Mouse (Mus musculus): ENCODE results near the gene Sord. TPM values are rescaled to one million over a fixed set of nuclear protein-coding genes. Genes with fewer than 3 reads are reported as not detected.

The Sord gene
- polyA plus RNA-seq, 1 experiment from 2014 or later = 41.6 TPM

DNA sequence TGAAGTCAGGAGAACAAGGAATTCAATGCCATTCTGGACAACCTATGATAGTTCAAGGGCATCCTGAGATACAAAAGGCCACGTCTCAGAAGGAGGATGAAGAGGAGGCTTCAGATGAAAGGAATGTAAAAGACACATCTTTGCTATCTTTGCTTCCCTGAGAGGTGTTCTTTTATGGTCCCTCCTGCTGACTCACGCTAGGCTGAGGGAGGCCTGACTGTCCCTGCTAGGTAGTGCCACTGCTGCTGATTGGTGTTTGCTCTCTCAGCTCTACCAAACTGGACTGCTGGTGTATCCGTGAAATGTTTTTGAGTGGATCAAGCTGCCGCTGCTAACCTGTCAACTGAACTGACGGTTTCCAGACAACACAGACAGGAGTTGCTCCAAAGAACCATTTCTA is 12.8 kb upstream of the Sord start:
- H3K27ac ChIP-seq = no peak overlapping the region
- no peaks in the 10 kb centered on the region for H3K36me3 ChIP-seq
- no peak for ATAC-seq (replicated peaks; ENCODE audit: low FRiP score)
- WGBS = 23% methylated on average over 5 of the region's 5 CpGs
- H3K27me3 ChIP-seq = no peaks in the 10 kb centered on the region
- no peak overlapping the region for H3K4me3 ChIP-seq (replicated peaks)
- H3K4me2 ChIP-seq = no peak overlapping the region
- no peak overlapping the region for H3K9ac ChIP-seq
- H3K4me1 ChIP-seq = no peaks in the 10 kb centered on the region
- no peaks in the 10 kb centered on the region for H3K9me3 ChIP-seq (replicated peaks)

DNA sequence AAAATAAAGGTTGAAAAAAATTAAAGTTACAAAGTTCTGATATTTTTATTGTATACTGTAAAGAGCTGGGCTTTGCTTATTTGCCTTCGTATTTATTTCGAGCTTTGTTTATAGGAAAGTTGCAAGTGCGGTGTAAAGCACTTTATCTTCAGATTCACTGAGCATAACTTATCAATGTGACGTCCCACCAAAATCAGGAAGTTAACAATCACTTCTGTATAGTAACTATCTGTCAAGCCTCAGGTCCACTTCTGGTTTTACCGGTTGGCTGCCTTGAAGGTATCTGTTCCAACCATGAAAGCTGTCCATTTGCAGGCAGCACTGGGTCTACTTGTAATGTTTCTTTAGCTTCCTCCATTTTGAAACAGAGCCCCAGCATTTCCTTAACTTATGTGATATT is 12.3 kb upstream of the Sord start:
- no peaks in the 10 kb centered on the region for H3K27me3 ChIP-seq
- no peak overlapping the region for H3K27ac ChIP-seq
- no peak for ATAC-seq (replicated peaks; ENCODE audit: low FRiP score)
- H3K4me2 ChIP-seq = no peak overlapping the region
- no peaks in the 10 kb centered on the region for H3K9me3 ChIP-seq (replicated peaks)
- H3K4me3 ChIP-seq (replicated peaks) = no peak overlapping the region
- H3K4me1 ChIP-seq = no peaks in the 10 kb centered on the region
- H3K9ac ChIP-seq = no peak overlapping the region
- 81% methylated on average over 5 of the region's 5 CpGs for WGBS
- no peaks in the 10 kb centered on the region for H3K36me3 ChIP-seq

DNA sequence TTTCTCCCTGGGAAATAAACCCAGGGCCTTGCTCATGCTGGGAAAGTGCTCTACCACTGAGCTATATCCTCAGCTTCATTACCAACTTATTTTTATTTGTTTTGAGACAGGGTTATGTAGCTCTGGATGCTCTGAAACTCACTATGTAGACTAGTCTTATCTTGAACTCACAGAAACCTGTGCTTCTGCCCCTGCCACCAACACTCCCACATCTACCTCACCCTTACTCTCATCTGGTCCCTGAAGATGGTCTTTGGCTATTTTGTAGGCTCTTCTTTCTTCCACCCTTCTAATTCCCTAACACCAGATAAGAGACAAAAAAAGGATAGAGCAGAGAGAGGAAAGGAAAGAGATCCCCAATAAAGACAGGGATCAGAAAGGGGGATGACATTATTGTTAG is 10.9 kb upstream of the Sord start:
- Histone ChIP-seq H3K4me3 (replicated peaks) (no peak overlapping the region), H3K27ac (no peak overlapping the region), H3K9me3 (replicated peaks) (no peaks in the 10 kb centered on the region), H3K27me3 (no peaks in the 10 kb centered on the region), H3K4me2 (no peak overlapping the region), H3K36me3 (no peaks in the 10 kb centered on the region), H3K4me1 (no peaks in the 10 kb centered on the region), H3K9ac (no peak overlapping the region)
- no peak for ATAC-seq (replicated peaks; ENCODE audit: low FRiP score)

- Histone ChIP-seq H3K4me3 (replicated peaks) (no peak overlapping the region), H3K4me1 (peaks cover 11% of the 10 kb centered on the region), H3K27me3 (no peaks in the 10 kb centered on the region), H3K4me2 (no peak overlapping the region), H3K27ac (no peak overlapping the region), H3K9me3 (replicated peaks) (no peaks in the 10 kb centered on the region), H3K36me3 (no peaks in the 10 kb centered on the region), H3K9ac (no peak overlapping the region)
- 84% methylated on average over 6 of the region's 6 CpGs for WGBS
- no peak for ATAC-seq (replicated peaks; ENCODE audit: low FRiP score)
These were observed 4.2 kb upstream of the Sord start for GRCm38 (mm10) chr2:122230395-122230794.

- Histone ChIP-seq H3K27me3 (no peaks in the 10 kb centered on the region), H3K36me3 (no peaks in the 10 kb centered on the region), H3K4me1 (peaks cover 14% of the 10 kb centered on the region), H3K4me3 (replicated peaks) (no peak overlapping the region), H3K9me3 (replicated peaks) (no peaks in the 10 kb centered on the region), H3K9ac (no peak overlapping the region), H3K4me2 (no peak overlapping the region), H3K27ac (no peak overlapping the region)
- no peak for ATAC-seq (replicated peaks; ENCODE audit: low FRiP score)
- WGBS = 91% methylated on average over 9 of the region's 9 CpGs
These were observed 2.9 kb upstream of the Sord start for GRCm38 (mm10) chr2:122231616-122232015.

DNA sequence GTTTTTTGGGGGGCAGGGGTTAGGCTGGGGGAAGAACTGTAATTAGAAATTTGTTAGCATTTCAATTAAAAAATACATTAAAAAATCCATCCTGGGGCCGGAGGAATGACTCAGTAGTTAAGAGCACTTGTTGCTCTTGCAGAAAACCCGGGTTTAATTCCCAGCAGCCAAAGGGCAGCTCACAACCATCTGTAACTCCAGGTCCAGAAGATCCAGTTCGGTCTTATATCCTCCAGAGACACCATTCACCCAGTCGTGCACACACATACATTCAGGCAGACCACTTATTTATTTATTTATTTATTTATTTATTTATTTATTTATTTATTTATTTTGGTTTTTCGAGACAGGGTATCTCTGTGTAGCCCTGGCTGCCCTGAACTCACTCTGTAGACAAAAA is 1.2 kb upstream of the Sord start:
- no peaks in the 10 kb centered on the region for H3K27me3 ChIP-seq
- WGBS = 52% methylated on average over 5 of the region's 5 CpGs
- H3K4me1 ChIP-seq = peaks cover 14% of the 10 kb centered on the region
- H3K4me3 ChIP-seq (replicated peaks) = peak overlapping the region; percentile 67; the same call in 1 of the 2 replicates
- H3K36me3 ChIP-seq = no peaks in the 10 kb centered on the region
- H3K4me2 ChIP-seq = peak overlapping the region; percentile 93
- no peak for ATAC-seq (replicated peaks; ENCODE audit: low FRiP score)
- H3K27ac ChIP-seq = no peak overlapping the region
- H3K9me3 ChIP-seq (replicated peaks) = no peaks in the 10 kb centered on the region
- H3K9ac ChIP-seq = no peak overlapping the region

DNA sequence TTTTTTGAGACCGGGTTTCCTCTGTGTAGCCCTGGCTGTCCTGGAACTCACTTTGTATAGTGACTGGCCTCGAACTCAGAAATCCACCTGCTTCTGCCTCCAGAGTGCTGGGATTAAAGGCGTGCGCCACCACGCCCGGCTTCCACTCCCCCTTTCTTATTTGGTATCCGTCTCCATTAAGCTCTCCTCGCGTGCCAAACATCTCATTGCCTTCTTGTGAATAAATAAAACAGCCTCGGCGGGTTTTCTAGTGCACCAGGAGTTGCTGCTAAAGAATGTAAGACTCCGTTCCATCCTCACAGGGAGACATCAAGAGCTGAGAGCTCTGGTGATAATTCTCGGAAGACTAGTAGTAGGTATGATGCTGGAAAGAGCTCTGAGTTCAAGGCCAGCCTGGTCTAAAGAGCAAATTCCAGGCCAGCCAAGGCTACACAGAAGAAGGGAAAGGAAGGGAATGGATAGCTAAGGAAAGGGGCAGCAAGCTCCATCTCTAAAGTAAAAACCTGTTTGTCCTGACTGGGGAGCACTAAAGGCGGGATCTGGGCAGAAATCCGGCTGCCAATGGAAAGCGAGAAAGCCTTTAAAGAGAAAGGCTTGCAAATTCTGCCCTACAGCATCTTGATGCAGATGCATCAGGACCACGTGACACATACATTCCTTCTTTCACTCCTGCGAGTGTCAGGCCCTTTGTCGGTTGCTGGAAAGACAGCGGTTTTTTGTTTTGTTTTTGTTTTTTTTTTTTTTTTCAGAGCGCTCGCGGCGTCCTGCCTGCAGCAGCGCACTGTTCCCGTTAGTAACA is 591 bp upstream of the Sord start:
- peaks cover 14% of the 10 kb centered on the region for H3K4me1 ChIP-seq
- 5% methylated on average over 26 of the region's 26 CpGs for WGBS
- H3K27me3 ChIP-seq = no peaks in the 10 kb centered on the region
- ATAC-seq (replicated peaks; ENCODE audit: low FRiP score) = peak; percentile 3
- H3K9me3 ChIP-seq (replicated peaks) = no peaks in the 10 kb centered on the region
- peak overlapping the region; percentile 78 for H3K27ac ChIP-seq
- peak overlapping the region; percentile 55 for H3K9ac ChIP-seq
- no peaks in the 10 kb centered on the region for H3K36me3 ChIP-seq
- H3K4me2 ChIP-seq = peak overlapping the region; percentile 93
- peak overlapping the region; percentile 67 for H3K4me3 ChIP-seq (replicated peaks)

DNA sequence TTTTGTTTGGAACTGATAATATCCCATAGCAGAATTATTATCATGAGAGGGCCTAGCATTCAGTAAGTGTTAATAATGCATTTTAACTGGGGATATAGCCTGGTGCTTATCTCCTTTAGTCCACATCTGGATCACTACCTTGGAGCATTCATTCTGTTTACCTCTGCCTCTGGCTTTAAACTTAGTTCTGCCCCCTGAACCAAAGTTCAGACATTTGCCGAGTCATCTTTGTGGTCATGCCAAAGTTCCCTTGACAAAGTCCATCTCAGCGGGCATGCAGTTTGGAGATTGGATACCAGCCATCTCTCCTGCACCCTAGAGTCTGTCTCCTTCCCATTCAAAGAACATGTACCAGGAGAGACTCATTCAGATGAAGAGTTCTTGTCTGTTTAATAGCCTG is 876 bp downstream of the Sord start:
- Histone ChIP-seq H3K4me2 (peak overlapping the region; percentile 93), H3K9me3 (replicated peaks) (no peaks in the 10 kb centered on the region), H3K4me3 (replicated peaks) (peak overlapping the region; percentile 67), H3K9ac (no peak overlapping the region), H3K4me1 (peaks cover 14% of the 10 kb centered on the region), H3K27ac (no peak overlapping the region), H3K36me3 (no peaks in the 10 kb centered on the region), H3K27me3 (no peaks in the 10 kb centered on the region)
- 79% methylated on average over 2 of the region's 2 CpGs for WGBS
- ATAC-seq (replicated peaks; ENCODE audit: low FRiP score) = no peak

- H3K4me3 ChIP-seq (replicated peaks) = no peak overlapping the region
- H3K4me2 ChIP-seq = no peak overlapping the region
- no peak overlapping the region for H3K9ac ChIP-seq
- no peaks in the 10 kb centered on the region for H3K27me3 ChIP-seq
- no peak overlapping the region for H3K27ac ChIP-seq
- peaks cover 14% of the 10 kb centered on the region for H3K4me1 ChIP-seq
- no peak for ATAC-seq (replicated peaks; ENCODE audit: low FRiP score)
- no peaks in the 10 kb centered on the region for H3K36me3 ChIP-seq
- H3K9me3 ChIP-seq (replicated peaks) = no peaks in the 10 kb centered on the region
These were observed 1.8 kb downstream of the Sord start for GRCm38 (mm10) chr2:122236321-122236720.

DNA sequence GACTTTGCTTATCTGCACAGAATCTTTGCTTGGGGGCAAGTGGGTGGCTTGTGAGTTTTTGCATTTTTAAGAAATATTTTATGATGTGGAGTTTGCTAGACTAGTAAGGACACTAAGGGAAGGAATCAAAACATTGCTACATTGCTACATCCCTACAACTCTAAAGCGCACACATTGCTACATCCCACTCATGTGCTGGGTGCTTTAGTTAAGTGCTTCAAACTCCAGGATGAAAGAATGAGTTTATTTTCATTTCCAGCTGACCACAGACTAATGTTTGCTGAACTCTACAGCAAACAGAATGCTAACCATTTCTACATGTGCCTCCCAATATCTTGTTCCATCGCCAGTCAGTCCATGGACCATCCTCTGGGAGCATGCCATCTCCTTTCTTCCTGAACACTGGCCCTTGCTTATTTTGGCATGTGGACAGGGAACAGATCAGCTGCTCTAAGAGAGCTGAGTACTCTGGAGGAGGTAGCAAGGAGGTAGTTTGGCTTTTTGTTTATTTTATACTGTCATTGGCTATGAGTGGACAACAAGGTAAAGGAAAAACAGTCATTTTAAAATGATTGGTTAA is 3.4 kb downstream of the Sord start:
- Histone ChIP-seq H3K9ac (no peak overlapping the region), H3K36me3 (no peaks in the 10 kb centered on the region), H3K4me2 (no peak overlapping the region), H3K9me3 (replicated peaks) (no peaks in the 10 kb centered on the region), H3K27ac (no peak overlapping the region), H3K4me1 (peaks cover 14% of the 10 kb centered on the region), H3K4me3 (replicated peaks) (no peak overlapping the region), H3K27me3 (no peaks in the 10 kb centered on the region)
- WGBS = 87% methylated on average over 2 of the region's 2 CpGs
- ATAC-seq (replicated peaks; ENCODE audit: low FRiP score) = no peak

- H3K9me3 ChIP-seq (replicated peaks) = no peaks in the 10 kb centered on the region
- no peak overlapping the region for H3K27ac ChIP-seq
- H3K36me3 ChIP-seq = no peaks in the 10 kb centered on the region
- no peak for ATAC-seq (replicated peaks; ENCODE audit: low FRiP score)
- peaks cover 13% of the 10 kb centered on the region; the same call in 1 of the 2 replicates for H3K4me1 ChIP-seq
- no peak overlapping the region for H3K4me2 ChIP-seq
- no peaks in the 10 kb centered on the region for H3K27me3 ChIP-seq
- H3K4me3 ChIP-seq (replicated peaks) = no peak overlapping the region
- no peak overlapping the region for H3K9ac ChIP-seq
These were observed 6.2 kb downstream of the Sord start for GRCm38 (mm10) chr2:122240735-122241134.

DNA sequence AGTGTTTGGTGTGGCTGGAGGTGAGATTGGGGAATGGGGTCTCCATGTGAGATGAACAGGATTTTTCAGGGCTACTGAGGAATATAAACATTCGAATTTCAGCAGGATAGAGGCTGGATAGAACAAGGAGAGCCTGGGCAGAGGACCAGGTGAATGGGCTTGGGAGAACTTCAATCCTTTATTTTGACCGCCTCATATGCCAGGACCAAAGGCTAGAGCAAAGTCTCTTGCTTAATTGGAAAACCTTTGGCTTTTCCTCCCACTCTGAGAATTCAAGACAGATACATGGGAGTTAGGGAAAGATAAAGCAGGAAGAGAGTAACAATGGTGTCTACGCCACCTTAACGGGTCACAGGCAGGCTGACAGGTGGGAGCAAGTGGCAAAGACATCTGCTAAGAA is 6.7 kb downstream of the Sord start:
- WGBS = 87% methylated on average over 4 of the region's 4 CpGs
- no peak for ATAC-seq (replicated peaks; ENCODE audit: low FRiP score)
- Histone ChIP-seq H3K9ac (no peak overlapping the region), H3K27ac (no peak overlapping the region), H3K27me3 (no peaks in the 10 kb centered on the region), H3K4me2 (no peak overlapping the region), H3K9me3 (replicated peaks) (no peaks in the 10 kb centered on the region), H3K36me3 (no peaks in the 10 kb centered on the region), H3K4me3 (replicated peaks) (no peak overlapping the region), H3K4me1 (peaks cover 12% of the 10 kb centered on the region; the same call in 1 of the 2 replicates)

- no peak overlapping the region for H3K9ac ChIP-seq
- H3K36me3 ChIP-seq = no peaks in the 10 kb centered on the region
- no peak overlapping the region for H3K4me3 ChIP-seq (replicated peaks)
- peaks cover 10% of the 10 kb centered on the region; the same call in 1 of the 2 replicates for H3K4me1 ChIP-seq
- no peak overlapping the region for H3K4me2 ChIP-seq
- ATAC-seq (replicated peaks; ENCODE audit: low FRiP score) = no peak
- H3K27ac ChIP-seq = no peak overlapping the region
- H3K27me3 ChIP-seq = no peaks in the 10 kb centered on the region
- H3K9me3 ChIP-seq (replicated peaks) = no peaks in the 10 kb centered on the region
- WGBS = 62% methylated on average over 6 of the region's 6 CpGs
These were observed 7.4 kb downstream of the Sord start for GRCm38 (mm10) chr2:122241935-122242334.
